Mouse (Mus musculus) cortical plate, adult 2 months (tissue): ENCODE data around the gene Eif2s1.
A peak's percentile ranks its signal among the peaks of the same experiment; 100 is the strongest.

Experiments used
- CTCF ChIP-seq: fragments of 200-500 bp; IDR thresholded peaks from 2 replicates; pipeline ENCODE4 v1.5.1; 2011; ENCODE audit warnings: mild to moderate bottlenecking, control low read depth, low read length; ENCODE audit not compliant: insufficient read depth; ENCODE audit errors: extremely low read depth
- POLR2A ChIP-seq: fragments of 200-500 bp; IDR thresholded peaks from 2 replicates; pipeline ENCODE4 v1.6.1; 2011; ENCODE audit warnings: mild to moderate bottlenecking, low read length, control low read depth; ENCODE audit not compliant: insufficient read depth; ENCODE audit errors: extremely low read depth

GRCm38 (mm10) chr12:78861496-78862253 lies at the start of gene Eif2s1, which contains the start of gene Atp6v1d:
- peak; percentile 71 for TF ChIP-seq CTCF
- TF ChIP-seq POLR2A, result peak; percentile 85
